Mouse (Mus musculus) C2C12 (cell line): ENCODE measurements around the gene Upf2. TPM values are rescaled to one million over a fixed set of nuclear protein-coding genes. Genes with fewer than 3 reads are reported as not detected.
A peak's percentile ranks its signal among the peaks of the same experiment; 100 is the strongest.

Experiments used
- H3K27me3 ChIP-seq: one replicate; pipeline ENCODE4 v1.6.1; 2011; ENCODE audit not compliant: control insufficient read depth, insufficient read depth, insufficient read length
- H3K36me3 ChIP-seq: one replicate; pipeline ENCODE4 v1.6.1; 2011; ENCODE audit not compliant: control insufficient read depth, insufficient read depth
- H3K4me3 ChIP-seq: one replicate; pipeline ENCODE4 v1.5.1; 2011; ENCODE audit warnings: mild to moderate bottlenecking, control low read depth; ENCODE audit not compliant: poor library complexity, insufficient read depth, severe bottlenecking
- H3K79me2 ChIP-seq: one replicate; pipeline ENCODE4 v1.6.1; 2011; ENCODE audit not compliant: control insufficient read depth, insufficient read depth
- H3K79me3 ChIP-seq: one replicate; pipeline ENCODE4 v1.6.1; 2011; ENCODE audit warnings: low read depth, control low read depth
- H3ac ChIP-seq: one replicate; pipeline ENCODE3; 2011; ENCODE audit warnings: low read depth; ENCODE audit not compliant: control insufficient read depth, insufficient read length
- CEBPB ChIP-seq: IDR thresholded peaks from one replicate; pipeline ENCODE4 v1.6.1; 2011; ENCODE audit warnings: low read depth, mild to moderate bottlenecking, control low read depth, moderate library complexity
- CTCF ChIP-seq: IDR thresholded peaks from one replicate; pipeline ENCODE4 v1.5.1; 2011; ENCODE audit not compliant: control insufficient read depth, insufficient read depth, insufficient read length
- FOSL1 ChIP-seq: IDR thresholded peaks from one replicate; pipeline ENCODE4 v1.8.0; 2011; ENCODE audit warnings: mild to moderate bottlenecking, low read length; ENCODE audit not compliant: poor library complexity, insufficient read depth, severe bottlenecking
- MAX ChIP-seq: IDR thresholded peaks from one replicate; pipeline ENCODE4 v1.6.1; 2011; ENCODE audit warnings: mild to moderate bottlenecking, control low read depth
- MYOD1 ChIP-seq: IDR thresholded peaks from one replicate; pipeline ENCODE4 v1.6.1; 2011; ENCODE audit warnings: low read depth; ENCODE audit not compliant: control insufficient read depth, insufficient read length
- MYOG ChIP-seq: IDR thresholded peaks from one replicate; pipeline ENCODE4 v1.6.1; 2011; ENCODE audit not compliant: control insufficient read depth, insufficient read length; ENCODE audit errors: extremely low read depth
- USF1 ChIP-seq: IDR thresholded peaks from one replicate; pipeline ENCODE4 v1.6.1; 2011; ENCODE audit warnings: low read depth, mild to moderate bottlenecking, control low read depth, moderate library complexity
- long read RNA-seq, 2 experiments: library from polyadenylated mRNA; unstranded; transcript quantifications; one replicate each; pipeline ENCODE4 v2.0.0; 2019 to 2020
- polyA plus RNA-seq: library from polyadenylated mRNA; unstranded; fragments of >200 nt; fragmentation: generic; extraction: Trizol; gene quantifications from one replicate; pipeline ENCODE4 v1.2.1, GENCODE M21; 2012; ENCODE audit warnings: missing spikeins

Gene Upf2
- 5.1 TPM for polyA plus RNA-seq
- long read RNA-seq, experiment 1, partial matches to known transcripts, result 2 of 3 reads
- long read RNA-seq, experiment 1, other reads (novel, unspliced or antisense), result 1 of 3 reads
- long read RNA-seq, experiment 2, full-length matches to known transcripts, result 5 of 10 reads
- long read RNA-seq, experiment 2, partial matches to known transcripts, result 2 of 10 reads
- long read RNA-seq, experiment 2, other reads (novel, unspliced or antisense), result 3 of 10 reads

DNA sequence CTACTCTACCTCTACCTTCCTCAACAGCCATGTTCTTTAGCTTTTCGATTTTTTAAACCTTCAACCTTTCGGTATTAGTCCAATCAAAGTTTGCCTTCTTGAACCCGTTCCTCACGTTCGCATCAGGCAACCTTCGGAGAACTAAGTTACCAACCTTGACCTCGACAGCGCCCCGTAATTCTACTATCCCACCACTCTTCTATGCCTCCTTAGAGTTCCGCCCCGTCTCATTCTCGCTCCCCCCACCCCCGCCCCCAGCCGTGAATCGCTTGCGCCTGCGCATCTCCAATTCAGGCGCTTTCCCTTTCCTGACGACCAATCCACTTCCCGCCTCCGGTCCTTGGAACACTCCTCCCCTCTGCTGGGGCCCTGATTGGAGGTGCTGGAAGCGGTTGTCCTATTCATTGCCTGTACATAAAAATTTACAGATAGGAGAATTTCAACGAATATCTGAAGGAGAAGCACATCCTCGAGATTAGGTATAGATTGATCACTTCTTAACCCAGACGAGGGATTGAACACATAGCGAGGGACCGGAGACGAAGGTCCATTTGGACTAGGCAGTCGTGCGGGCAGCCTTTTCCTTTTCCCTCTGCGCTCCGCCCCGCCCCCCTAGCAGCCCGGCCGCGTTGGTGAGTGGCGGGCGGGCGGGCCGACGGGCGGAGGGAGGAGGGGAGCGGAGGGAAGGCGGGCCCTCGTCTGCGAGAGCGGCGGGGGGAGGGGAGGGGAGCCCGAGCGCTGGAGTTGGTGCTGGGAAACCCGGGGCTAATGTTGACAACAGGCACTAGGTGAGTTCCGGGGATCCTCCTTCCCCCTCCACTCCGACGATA, at the start of gene Upf2:
Upf2 (plus strand) TSS at position 704 of the 830 bp plus-strand sequence.
- Histone ChIP-seq H3ac (peak within 1 kb of the TSS; percentile 92), H3K79me3 (peaks cover 37% of the 10 kb centered on the region), H3K27me3 (no peaks in the 10 kb centered on the region), H3K36me3 (no peaks in the 10 kb centered on the region), H3K79me2 (peaks cover 48% of the 10 kb centered on the region), H3K4me3 (peak within 1 kb of the TSS; percentile 95)
- TF ChIP-seq MAX (peak; percentile 100), CEBPB (no peak)

DNA sequence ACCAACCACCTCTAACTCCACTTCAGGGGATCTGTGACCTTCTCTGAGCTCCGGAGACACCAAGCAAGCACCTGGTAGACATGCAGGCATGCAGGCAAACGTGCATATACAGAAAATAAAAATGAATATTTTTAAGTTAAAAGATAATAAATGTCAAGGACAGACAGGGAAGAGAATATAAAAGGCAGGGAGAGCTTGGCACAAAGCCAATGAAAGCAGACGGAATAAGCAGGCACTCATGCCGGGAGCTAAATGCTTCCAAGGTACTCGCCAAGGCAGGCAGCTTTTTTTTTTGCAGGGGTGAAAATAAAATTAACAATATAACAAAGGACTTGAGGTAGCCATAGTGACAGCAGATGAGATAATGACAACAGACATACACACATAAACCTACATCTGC, 45.2 kb upstream of the Upf2 start:
- Histone ChIP-seq H3ac (no peak overlapping the region), H3K4me3 (no peak overlapping the region), H3K79me2 (no peaks in the 10 kb centered on the region), H3K79me3 (no peaks in the 10 kb centered on the region), H3K27me3 (peaks cover 4% of the 10 kb centered on the region), H3K36me3 (no peaks in the 10 kb centered on the region)
- TF ChIP-seq CTCF, result no peak
- TF ChIP-seq MYOG, result no peak
- no peak for TF ChIP-seq MAX
- TF ChIP-seq MYOD1, result no peak
- TF ChIP-seq FOSL1, result no peak
- TF ChIP-seq CEBPB, result no peak
- no peak for TF ChIP-seq USF1

DNA sequence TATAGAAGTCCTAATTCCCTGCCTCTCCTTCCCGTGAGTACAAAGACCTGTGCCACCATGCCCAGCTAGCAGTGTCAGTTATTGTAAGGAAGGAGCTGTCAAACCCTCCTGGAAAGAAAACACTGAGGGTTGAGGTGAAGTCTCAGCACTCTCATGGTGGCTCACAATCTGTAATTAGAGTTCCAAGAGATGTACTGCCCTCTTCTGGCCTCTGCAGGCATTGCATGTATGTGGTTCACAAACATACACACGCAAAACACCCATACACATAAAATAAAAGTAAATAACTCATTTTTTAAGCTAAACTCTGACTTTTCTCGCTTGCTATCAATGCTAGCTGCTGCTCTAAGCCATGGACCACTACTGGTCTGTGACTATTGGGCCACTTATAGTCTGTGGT, 44.6 kb upstream of the Upf2 start:
- H3K79me2 ChIP-seq, result no peaks in the 10 kb centered on the region
- no peaks in the 10 kb centered on the region for H3K79me3 ChIP-seq
- H3ac ChIP-seq, result no peak overlapping the region
- no peak for TF ChIP-seq MYOG
- no peak for TF ChIP-seq MAX
- TF ChIP-seq FOSL1, result no peak
- TF ChIP-seq USF1, result no peak
- peak; percentile 13 for TF ChIP-seq CTCF
- no peak for TF ChIP-seq MYOD1
- TF ChIP-seq CEBPB, result no peak
- H3K27me3 ChIP-seq, result peaks cover 4% of the 10 kb centered on the region
- H3K36me3 ChIP-seq, result no peaks in the 10 kb centered on the region
- no peak overlapping the region for H3K4me3 ChIP-seq

DNA sequence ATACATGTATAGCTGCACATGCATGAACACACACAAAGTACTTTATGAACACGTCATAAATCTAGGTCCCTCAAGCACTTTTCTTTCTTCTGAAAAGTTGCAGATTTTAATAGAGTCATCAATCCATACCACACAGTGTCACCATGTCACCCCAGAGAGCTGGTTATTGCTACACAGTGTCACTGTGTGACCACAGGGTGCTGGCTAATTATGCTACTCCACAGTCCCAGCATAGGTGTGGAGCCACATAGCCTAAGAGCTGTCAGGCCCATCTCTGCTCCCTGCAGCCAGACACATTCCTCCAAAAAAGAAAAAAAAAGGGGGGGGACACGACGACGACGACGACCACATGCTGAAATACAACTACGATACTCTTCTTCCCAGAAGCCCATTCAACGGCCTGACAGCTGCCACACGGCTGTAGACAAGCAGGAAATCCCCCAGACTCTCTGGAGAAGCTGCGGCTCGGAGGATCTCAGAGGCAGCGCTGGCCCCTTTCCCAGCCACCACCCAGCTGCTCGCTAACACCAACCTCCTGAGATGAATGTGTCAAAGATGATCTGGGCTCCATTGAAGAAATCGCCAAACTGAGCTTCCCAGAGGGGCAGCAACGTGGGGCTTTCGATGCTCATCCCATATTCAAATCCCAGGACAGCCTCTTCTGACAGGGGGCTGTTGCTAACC, 39.8 kb upstream of the Upf2 start:
- H3K4me3 ChIP-seq, result no peak overlapping the region
- TF ChIP-seq MAX (no peak), CEBPB (no peak), CTCF (no peak), USF1 (no peak), MYOD1 (no peak), FOSL1 (no peak), MYOG (no peak)
- no peaks in the 10 kb centered on the region for H3K79me2 ChIP-seq
- H3K79me3 ChIP-seq, result no peaks in the 10 kb centered on the region
- H3ac ChIP-seq, result no peak overlapping the region
- no peaks in the 10 kb centered on the region for H3K36me3 ChIP-seq
- H3K27me3 ChIP-seq, result no peaks in the 10 kb centered on the region

DNA sequence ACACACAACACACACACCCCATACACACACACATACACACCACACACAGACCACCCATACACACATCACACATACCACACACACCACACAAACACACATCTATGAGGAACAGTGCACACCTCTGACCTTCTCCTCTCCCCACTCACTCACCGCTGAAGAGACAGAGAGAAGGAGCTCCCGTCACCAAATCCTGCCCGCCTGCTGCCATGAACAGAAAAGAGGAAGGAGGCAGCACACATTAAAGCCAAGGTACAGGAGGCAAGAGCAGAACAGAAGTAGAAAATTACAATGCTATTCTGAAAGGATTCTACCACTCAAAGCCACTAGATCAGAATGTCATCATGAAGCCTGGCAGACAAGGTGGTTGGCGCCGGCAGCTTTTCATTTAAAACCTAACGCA, 28.4 kb upstream of the Upf2 start:
- H3K79me3 ChIP-seq, result no peaks in the 10 kb centered on the region
- TF ChIP-seq MYOG (no peak), MYOD1 (no peak), FOSL1 (no peak), CTCF (no peak), USF1 (no peak), CEBPB (no peak), MAX (no peak)
- H3K4me3 ChIP-seq, result no peak overlapping the region
- H3K36me3 ChIP-seq, result no peaks in the 10 kb centered on the region
- H3K27me3 ChIP-seq, result no peaks in the 10 kb centered on the region
- H3K79me2 ChIP-seq, result no peaks in the 10 kb centered on the region
- no peak overlapping the region for H3ac ChIP-seq
